Mouse (Mus musculus): Measurements from ENCODE around the gene Taldo1.

- TF ChIP-seq EP300 (IDR thresholded peaks at IDR 0.05; ENCODE audit: insufficient read depth, low read depth, low read length) (no peak), POLR2A (IDR thresholded peaks at IDR 0.05; ENCODE audit: insufficient read depth, low read length) (no peak), CTCF (IDR thresholded peaks at IDR 0.05; ENCODE audit: low read depth, low read length) (no peak)
These were observed 21.3 kb downstream of the Taldo1 start for GRCm38 (mm10) chr7:141413331-141413730.
